Mouse (Mus musculus) liver, adult 2 months (tissue): ENCODE measurements around the gene Fhit. TPM values are rescaled to one million over a fixed set of nuclear protein-coding genes. Genes with fewer than 3 reads are reported as not detected.

ENCODE experiments used
- DNase-seq: peaks from one replicate; pipeline ENCODE4 v3.0.0-alpha.2; 2011; ENCODE audit warnings: low read depth, low spot score; ENCODE audit errors: extremely low read depth
- H3K27ac ChIP-seq: fragments of 200-500 bp; replicated peaks from 2 replicates; pipeline ENCODE4 v1.5.1; 2012; ENCODE audit warnings: low read depth, mild to moderate bottlenecking, control low read depth, inconsistent platforms, low read length; ENCODE audit not compliant: insufficient read depth
- H3K27me3 ChIP-seq: fragments of 200-500 bp; 2 replicates; pipeline ENCODE4 v1.6.1; 2012; ENCODE audit warnings: mild to moderate bottlenecking, moderate library complexity, low read length, inconsistent platforms; ENCODE audit not compliant: control insufficient read depth, insufficient read depth
- H3K36me3 ChIP-seq: fragments of 200-500 bp; 2 replicates; pipeline ENCODE4 v1.6.1; 2012; ENCODE audit warnings: low read length, inconsistent platforms; ENCODE audit not compliant: control insufficient read depth, insufficient read depth
- H3K4me1 ChIP-seq: fragments of 200-500 bp; 2 replicates; pipeline ENCODE4 v1.6.1; 2011; ENCODE audit warnings: low read length; ENCODE audit not compliant: control insufficient read depth, insufficient read depth
- H3K4me3 ChIP-seq: fragments of 200-500 bp; 2 replicates; pipeline ENCODE4 v1.5.1; 2011; ENCODE audit warnings: low read depth, mild to moderate bottlenecking, control low read depth, low read length, moderate library complexity; ENCODE audit not compliant: insufficient read depth
- H3K79me2 ChIP-seq: fragments of 200-500 bp; 2 replicates; pipeline ENCODE4 v1.6.1; 2012; ENCODE audit warnings: inconsistent platforms, mild to moderate bottlenecking, low read length, moderate library complexity; ENCODE audit not compliant: control insufficient read depth, insufficient read depth
- H3K9ac ChIP-seq: fragments of 200-500 bp; 2 replicates; pipeline ENCODE4 v1.6.1; 2012; ENCODE audit warnings: low read depth, mild to moderate bottlenecking, control low read depth, inconsistent platforms, low read length
- CTCF ChIP-seq: fragments of 200-500 bp; IDR thresholded peaks from 2 replicates; pipeline ENCODE4 v1.5.1; 2011; ENCODE audit warnings: low read depth, low read length, control low read depth
- POLR2A ChIP-seq: fragments of 200-500 bp; IDR thresholded peaks from 2 replicates; pipeline ENCODE4 v1.6.1; 2011; ENCODE audit warnings: low read length, control low read depth; ENCODE audit not compliant: insufficient read depth; ENCODE audit errors: extremely low read depth
- WGBS: fragments of 180-500 bp; shearing (Covaris S2); methylation state at CpG from one replicate; pipeline ENCODE4 v1.1.7; 2018; 5-methylcytosine and 5-hydroxymethylcytosine counted together
- polyA plus RNA-seq: library from polyadenylated mRNA; depleted of rRNA; stranded (reverse); fragments of >200 nt; gene quantifications from 2 replicates; pipeline ENCODE4 v1.2.3, GENCODE M21; 2012
- total RNA-seq: library from RNA; depleted of rRNA; stranded (reverse); fragments of >200 nt; gene quantifications from 2 replicates; pipeline ENCODE4 v1.2.3, GENCODE M21; 2014

Gene Fhit
- total and polyA plus RNA-seq, 2 experiments: 7.6 to 7.8 TPM

GRCm38 (mm10) chr14:10020400-10021140 is 1141.3 kb downstream of the Fhit start:
- no peaks in the 10 kb centered on the region for H3K36me3 ChIP-seq
- WGBS: 60% methylated on average over 5 of the region's 5 CpGs

GRCm38 (mm10) chr14:10013817-10014266 is 1148.0 kb downstream of the Fhit start:
- no peaks in the 10 kb centered on the region; the same call in none of the 2 replicates for H3K4me1 ChIP-seq
- H3K27me3 ChIP-seq: no peaks in the 10 kb centered on the region
- 78% methylated on average over 1 of the region's 1 CpGs for WGBS
- H3K79me2 ChIP-seq: no peaks in the 10 kb centered on the region
- no peak for TF ChIP-seq POLR2A
- TF ChIP-seq CTCF: no peak
- no peak overlapping the region for H3K4me3 ChIP-seq
- no peaks in the 10 kb centered on the region for H3K36me3 ChIP-seq
- no peak overlapping the region for H3K9ac ChIP-seq
- DNase-seq: no peak
- H3K27ac ChIP-seq: no peak overlapping the region

More at GRCm38 (mm10) chr14:10020400-10021140, 1141.3 kb downstream of the Fhit start:
- Histone ChIP-seq H3K79me2 (no peaks in the 10 kb centered on the region), H3K27me3 (no peaks in the 10 kb centered on the region), H3K9ac (no peak overlapping the region), H3K4me3 (no peak overlapping the region), H3K4me1 (no peaks in the 10 kb centered on the region), H3K27ac (no peak overlapping the region)
- peak; percentile 30 for DNase-seq
- no peak for TF ChIP-seq POLR2A
- no peak for TF ChIP-seq CTCF

GRCm38 (mm10) chr14:10013003-10013816 is 1148.6 kb downstream of the Fhit start:
- Histone ChIP-seq H3K4me1 (no peaks in the 10 kb centered on the region; the same call in none of the 2 replicates), H3K4me3 (no peak overlapping the region), H3K27me3 (no peaks in the 10 kb centered on the region), H3K9ac (no peak overlapping the region), H3K36me3 (no peaks in the 10 kb centered on the region), H3K79me2 (no peaks in the 10 kb centered on the region), H3K27ac (no peak overlapping the region)
- 14% methylated on average over 7 of the region's 7 CpGs for WGBS
- DNase-seq: peak; percentile 58
- TF ChIP-seq POLR2A (no peak), CTCF (no peak)

GRCm38 (mm10) chr14:10006278-10006677 is 1155.6 kb downstream of the Fhit start:
- Histone ChIP-seq H3K4me1 (no peaks in the 10 kb centered on the region), H3K4me3 (no peak overlapping the region), H3K36me3 (no peaks in the 10 kb centered on the region), H3K79me2 (no peaks in the 10 kb centered on the region), H3K27ac (no peak overlapping the region), H3K27me3 (no peaks in the 10 kb centered on the region), H3K9ac (no peak overlapping the region)
- DNase-seq: no peak
- WGBS: 79% methylated on average over 5 of the region's 5 CpGs
- TF ChIP-seq CTCF (no peak), POLR2A (no peak)

GRCm38 (mm10) chr14:10003847-10004246 is 1158.0 kb downstream of the Fhit start:
- Histone ChIP-seq H3K4me1 (no peaks in the 10 kb centered on the region), H3K9ac (no peak overlapping the region), H3K79me2 (no peaks in the 10 kb centered on the region), H3K27me3 (no peaks in the 10 kb centered on the region), H3K27ac (no peak overlapping the region), H3K36me3 (no peaks in the 10 kb centered on the region), H3K4me3 (no peak overlapping the region)
- 79% methylated on average over 2 of the region's 2 CpGs for WGBS
- TF ChIP-seq POLR2A (no peak), CTCF (no peak)
- no peak for DNase-seq

- Histone ChIP-seq H3K36me3 (no peaks in the 10 kb centered on the region), H3K79me2 (no peaks in the 10 kb centered on the region), H3K27me3 (no peaks in the 10 kb centered on the region), H3K4me1 (no peaks in the 10 kb centered on the region), H3K4me3 (no peak overlapping the region), H3K9ac (no peak overlapping the region), H3K27ac (no peak overlapping the region)
- TF ChIP-seq POLR2A (no peak), CTCF (no peak)
- DNase-seq: no peak
- 91% methylated on average over 1 of the region's 1 CpGs for WGBS
These were observed 1171.2 kb downstream of the Fhit start for GRCm38 (mm10) chr14:9990677-9991076.
